Mouse (Mus musculus): ENCODE measurements around the gene Plekho2.

DNA sequence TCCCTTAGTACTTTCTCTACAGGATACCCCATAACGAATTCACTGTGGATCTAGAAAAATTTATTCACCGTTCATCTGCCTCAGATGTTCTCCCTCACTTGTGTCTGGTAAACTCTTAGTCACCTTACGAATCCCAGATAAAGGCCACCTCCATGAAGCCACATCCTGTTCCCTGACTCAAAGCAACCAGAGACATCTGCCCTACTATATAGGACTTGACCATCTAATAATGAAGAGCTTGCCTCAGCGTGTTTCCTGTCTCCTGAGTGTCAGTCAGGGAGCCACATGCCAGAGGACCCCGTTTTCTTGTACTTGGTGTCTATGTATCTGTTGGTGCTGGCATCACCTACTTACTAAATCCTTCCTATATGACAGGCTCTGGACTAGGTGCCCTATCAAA lies 30.2 kb downstream of the Plekho2 start:
- TF ChIP-seq CTCF (IDR thresholded peaks at IDR 0.05; ENCODE audit: control insufficient read depth, insufficient read depth, insufficient replicate concordance, low read depth, low read length) = no peak
- TF ChIP-seq POLR2A (IDR thresholded peaks at IDR 0.05; ENCODE audit: control insufficient read depth, low read depth, low read length) = no peak

Data from testis, adult 2 months (tissue).